Mouse (Mus musculus) C2C12 (cell line): ENCODE results near the gene 3110082I17Rik.

ENCODE experiments used
- CEBPB ChIP-seq: IDR thresholded peaks from one replicate; pipeline ENCODE4 v1.6.1; 2011; ENCODE audit warnings: low read depth, mild to moderate bottlenecking, control low read depth, moderate library complexity
- CTCF ChIP-seq: IDR thresholded peaks from one replicate; pipeline ENCODE4 v1.5.1; 2011; ENCODE audit not compliant: control insufficient read depth, insufficient read depth, insufficient read length
- MAX ChIP-seq: IDR thresholded peaks from one replicate; pipeline ENCODE4 v1.6.1; 2011; ENCODE audit warnings: mild to moderate bottlenecking, control low read depth
- MYOG ChIP-seq: IDR thresholded peaks from one replicate; pipeline ENCODE4 v1.6.1; 2011; ENCODE audit not compliant: control insufficient read depth, insufficient read length; ENCODE audit errors: extremely low read depth

- TF ChIP-seq CTCF (no peak), MYOG (no peak), MAX (no peak), CEBPB (no peak)
These were observed 134.1 kb downstream of the 3110082I17Rik start for GRCm38 (mm10) chr5:139326111-139326696.
